Mouse (Mus musculus) liver, postnatal 0 days (tissue): ENCODE measurements around the gene Adamts4.

Experiments
- CTCF ChIP-seq: sonication (generic); IDR thresholded peaks from 2 replicates; pipeline ENCODE4 v1.5.1; 2016; ENCODE audit warnings: antibody characterized with exemption, low read depth
- EP300 ChIP-seq: IDR thresholded peaks from 2 replicates; pipeline ENCODE4 v1.6.1; 2016; ENCODE audit warnings: antibody characterized with exemption, low read depth, mild to moderate bottlenecking

DNA sequence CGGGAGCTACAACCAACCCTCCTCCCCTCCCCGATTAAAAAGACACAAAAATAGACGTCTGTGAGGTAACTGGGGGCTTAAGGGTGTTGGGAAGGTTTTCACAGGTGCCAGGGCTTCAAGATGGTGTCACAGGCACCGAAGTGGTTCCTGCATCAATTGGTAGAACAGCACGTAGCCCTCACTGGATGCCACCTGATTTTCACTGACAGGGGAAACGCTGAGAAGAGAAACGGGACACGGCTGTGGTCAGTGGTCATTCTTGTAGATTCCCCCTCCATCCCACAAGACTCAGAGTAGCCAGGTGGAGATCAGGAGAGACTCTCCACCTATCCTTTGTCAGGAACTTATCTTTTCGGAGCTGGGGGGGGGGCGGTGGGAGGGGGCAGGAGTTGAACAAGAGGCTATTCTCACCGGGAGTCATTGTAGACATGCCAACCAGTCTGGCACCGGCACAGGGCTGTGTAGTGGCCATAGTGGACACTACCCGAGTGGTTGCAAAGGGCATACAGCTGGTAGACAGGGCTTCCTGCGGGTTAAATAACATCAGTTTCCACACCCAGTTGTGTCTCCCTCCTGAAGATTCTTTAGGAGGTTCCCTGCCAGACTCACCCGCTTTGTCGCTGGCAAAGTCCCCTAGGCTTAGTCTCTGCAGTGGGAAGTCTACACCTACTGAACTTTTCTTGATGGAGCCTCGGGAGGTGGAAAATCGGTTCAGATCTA, 32.0 kb downstream of the Adamts4 start:
- TF ChIP-seq CTCF: no peak
- no peak for TF ChIP-seq EP300
